Mouse (Mus musculus) neural tube, embryonic 10.5 days (tissue): ENCODE measurements around the gene Lrrfip1.

Experiments used
- DNase-seq: peaks from one replicate; pipeline ENCODE4 v3.0.0-alpha.2; 2017; ENCODE audit warnings: low spot score; ENCODE audit errors: extremely low spot score

Gene Lrrfip1

DNA sequence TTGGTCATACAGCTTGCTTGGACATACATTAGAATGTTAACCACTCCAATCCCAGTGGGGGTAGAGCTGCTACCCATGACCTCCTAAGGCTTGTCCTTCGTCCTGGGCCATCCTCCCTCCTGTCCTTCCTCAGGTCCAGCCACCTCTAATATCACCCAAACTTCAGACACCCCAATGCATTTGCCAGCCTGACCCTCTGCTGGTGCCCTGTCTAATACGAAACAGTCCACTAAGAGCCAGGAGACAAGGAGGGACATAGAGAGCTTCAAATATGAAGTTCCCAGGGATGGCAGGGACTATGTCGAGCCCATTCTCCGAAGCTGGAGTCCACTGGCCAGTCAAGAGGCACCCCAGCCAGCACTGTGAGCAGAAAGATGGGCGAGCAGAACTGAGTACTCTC is 896 bp upstream of the Lrrfip1 start:
- no peak for DNase-seq

DNA sequence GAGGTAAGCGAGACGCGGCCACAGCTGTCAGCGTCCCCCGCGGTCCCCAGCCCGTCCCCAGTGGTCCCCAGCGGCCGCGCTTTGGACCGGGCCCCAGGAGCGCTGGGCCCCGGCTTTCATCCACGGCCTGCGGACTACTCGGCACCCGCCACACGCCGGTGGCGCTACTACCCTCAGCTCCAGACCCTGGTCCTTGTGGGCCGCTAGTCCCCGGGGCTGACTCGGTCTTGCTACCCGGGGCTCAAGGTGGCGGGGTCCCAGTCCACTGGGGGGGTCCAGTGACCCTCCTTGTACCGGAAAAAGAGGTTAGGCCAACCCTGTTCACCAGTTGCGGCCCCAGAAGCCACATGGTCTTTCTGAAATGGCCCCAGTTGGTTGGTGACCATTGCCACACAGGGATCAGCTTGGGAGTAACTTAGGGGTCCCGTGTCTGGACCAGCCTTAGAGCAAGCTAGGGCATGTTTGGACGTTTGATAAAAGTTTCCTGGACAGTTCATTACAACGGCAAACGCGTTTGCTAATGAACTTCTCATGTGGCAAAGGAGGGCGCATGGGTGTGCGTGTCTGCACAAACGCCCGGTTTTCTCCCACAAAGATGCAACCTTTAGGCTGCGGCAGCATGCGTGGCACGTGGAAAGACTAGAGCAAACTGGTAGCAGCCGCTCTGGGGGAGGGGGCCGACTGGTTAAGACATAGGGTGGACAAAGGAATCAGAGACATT is 514 bp downstream of the Lrrfip1 start:
- peak; percentile 61 for DNase-seq

DNA sequence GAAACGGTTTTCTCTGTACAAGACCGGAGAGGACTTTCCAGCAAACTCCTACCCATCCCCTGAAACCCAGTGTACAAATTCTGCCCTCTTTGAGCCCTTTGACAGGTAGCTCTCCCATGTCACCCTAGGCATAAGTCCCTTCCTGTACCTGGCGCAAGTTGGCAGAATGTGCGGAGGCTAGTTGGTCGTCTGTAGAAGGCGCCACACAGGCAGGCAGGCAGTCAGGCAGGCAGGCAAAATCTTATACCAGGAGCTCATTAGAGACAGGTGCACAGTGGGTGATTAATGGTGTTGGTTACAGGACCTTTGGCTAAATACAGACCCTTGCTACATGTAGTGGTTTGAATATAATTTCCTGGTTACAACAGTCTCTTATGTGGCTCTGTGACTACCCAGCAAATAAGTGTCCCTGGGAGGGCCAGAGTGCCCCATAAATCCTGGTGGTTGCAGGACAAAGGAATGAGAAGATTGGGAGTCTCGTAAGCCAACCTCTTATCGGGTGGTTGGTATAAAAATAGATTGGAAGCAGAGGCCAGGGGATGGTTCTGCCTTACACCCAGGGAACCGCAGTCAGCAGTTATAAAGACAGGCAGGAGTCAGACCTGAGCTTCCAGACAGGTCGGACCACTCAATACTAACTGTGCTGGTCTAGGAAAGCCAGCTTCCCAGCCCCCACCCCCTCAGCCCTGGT is 1.5 kb downstream of the Lrrfip1 start:
- no peak for DNase-seq

DNA sequence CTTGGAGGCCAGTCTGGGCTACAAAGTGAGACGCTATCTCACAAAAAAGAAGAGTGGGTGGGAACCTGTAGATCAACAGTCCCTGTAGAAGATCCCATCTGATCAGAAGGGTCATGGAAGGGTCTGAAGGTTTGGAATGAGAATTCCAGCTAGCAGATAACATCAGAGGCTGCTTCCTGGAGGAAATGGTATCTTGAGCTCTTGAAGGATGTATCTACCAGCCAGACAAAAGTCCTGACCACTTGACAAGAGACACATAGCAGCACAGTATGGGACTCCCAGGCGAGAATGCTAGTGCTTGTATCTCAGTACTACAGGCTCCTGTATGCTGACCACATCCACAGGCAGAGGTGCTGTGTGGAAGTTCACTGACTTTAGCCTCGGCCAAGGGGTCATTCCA is 2.6 kb downstream of the Lrrfip1 start:
- no peak for DNase-seq

DNA sequence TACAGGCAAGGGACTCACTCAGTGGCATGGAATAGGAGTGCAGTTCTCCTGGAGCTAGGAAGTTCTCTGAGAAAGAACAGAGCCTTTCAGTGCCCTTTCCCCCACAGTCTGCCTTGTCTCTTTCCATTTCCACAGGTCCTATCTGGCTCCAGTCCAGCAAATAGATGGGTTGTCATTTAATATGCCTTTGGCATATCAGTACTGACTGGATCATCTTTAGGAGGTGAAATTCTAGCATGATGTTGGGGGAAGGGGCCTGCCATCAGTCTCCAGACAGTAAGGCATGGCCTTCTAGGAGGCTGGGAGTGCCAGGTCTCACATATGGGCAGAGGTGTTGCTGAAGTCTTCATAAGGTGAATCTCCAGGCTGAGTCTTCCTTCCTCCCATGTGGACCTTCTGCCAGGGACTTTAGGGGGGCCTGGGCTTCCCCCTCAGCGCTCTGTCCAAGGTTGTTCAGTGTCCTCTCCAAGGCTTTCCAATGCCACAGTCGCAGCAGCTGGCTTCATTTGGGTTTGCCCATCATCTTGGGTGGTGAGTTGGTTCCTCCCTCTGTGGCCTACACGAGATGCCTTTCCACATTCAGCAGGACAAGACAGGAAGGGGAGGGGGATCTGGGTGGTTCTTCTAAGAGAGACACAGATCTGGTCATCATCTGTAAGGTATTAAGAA is 3.5 kb downstream of the Lrrfip1 start:
- DNase-seq = no peak

DNA sequence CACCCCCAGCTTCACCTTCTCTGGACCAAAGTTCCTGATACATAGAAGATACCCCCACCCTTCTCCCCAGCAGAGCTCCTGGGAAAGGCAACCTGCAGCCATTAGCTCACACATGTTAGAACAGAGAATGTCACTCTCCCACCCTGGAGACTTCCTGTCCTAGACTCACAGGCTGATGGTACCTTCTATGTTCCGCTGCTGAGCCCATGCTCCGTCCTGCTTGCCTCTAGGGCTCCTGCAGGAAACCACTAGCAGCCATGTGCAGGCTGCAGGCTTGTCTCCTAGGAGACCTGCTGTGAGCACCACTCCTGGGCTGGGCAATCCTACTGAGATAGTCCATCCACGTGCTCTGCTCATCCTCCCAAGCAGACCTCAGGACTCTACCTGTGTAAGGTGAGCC is 4.1 kb downstream of the Lrrfip1 start:
- no peak for DNase-seq

DNA sequence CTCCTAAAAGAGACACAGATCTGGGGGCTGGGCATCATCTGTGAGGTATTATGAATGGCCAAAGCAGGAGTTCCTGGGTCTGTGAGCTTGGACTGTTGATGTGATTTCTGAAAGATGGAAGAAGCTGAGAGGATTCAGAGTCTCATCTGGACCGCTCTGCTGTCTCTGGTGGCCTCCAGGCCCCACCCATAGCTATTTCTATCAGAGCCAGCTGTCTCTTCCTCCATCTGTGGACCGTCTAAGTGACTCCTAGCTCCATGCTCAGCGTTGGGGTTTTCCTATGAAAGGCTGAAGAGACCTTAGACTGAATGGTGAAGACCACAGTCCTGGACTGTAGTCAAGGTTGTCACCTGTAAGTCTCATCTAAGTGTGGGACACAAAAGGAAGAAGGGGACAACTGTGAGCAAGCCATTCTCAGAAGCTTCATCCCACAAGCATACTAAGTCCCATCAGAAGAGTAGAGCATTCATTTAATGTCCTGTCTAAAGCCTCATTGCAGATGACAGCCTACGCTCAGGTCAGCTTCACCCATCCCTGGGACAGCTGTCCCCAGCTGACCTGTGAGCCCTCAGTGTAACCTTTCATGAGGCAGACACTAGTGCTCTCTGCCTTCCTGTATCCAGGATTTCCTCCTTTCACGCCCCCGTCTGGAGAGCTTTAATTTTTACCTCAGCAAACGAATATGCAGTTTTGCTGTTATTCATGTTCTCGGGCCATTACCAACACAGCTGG is 5.2 kb downstream of the Lrrfip1 start:
- no peak for DNase-seq

DNA sequence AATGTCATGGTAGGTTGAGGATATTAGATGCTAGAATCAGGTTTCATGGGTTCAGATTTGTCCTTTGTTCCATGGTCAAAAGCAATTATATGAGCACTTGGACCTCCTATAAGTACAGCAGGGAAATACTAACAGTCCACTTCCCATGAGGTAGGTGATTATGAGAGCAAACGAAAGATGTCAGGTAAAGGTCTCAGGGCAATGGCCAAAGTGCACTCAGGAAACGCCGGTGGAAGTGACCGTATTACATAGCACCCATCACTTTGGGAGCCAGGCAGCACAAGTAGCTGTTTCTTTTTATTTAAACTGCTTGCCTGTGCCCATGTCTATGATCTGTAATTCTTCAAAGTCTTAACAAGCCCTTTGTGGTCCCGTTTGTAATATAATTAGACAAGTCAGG is 7.5 kb downstream of the Lrrfip1 start:
- DNase-seq = no peak

DNA sequence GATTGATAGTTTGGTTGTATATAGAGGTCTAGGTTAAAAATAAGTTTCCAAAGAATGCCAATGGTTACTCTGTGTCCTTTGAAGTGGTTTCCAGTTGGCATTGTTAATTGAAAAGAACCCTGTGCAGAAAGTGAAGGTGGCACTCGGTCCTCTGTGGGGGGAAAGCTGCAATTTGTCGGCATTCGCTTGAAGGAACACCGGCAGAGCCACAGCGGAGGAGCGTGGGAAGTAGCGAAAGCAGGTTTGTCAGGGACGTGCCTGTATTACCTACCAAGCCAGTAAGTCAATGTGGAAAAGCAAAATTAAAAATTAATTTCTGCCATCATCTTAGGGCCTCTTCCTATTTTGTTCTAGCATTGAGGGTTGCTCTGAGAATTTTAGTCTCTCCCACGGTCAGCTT is 8.2 kb downstream of the Lrrfip1 start:
- no peak for DNase-seq

DNA sequence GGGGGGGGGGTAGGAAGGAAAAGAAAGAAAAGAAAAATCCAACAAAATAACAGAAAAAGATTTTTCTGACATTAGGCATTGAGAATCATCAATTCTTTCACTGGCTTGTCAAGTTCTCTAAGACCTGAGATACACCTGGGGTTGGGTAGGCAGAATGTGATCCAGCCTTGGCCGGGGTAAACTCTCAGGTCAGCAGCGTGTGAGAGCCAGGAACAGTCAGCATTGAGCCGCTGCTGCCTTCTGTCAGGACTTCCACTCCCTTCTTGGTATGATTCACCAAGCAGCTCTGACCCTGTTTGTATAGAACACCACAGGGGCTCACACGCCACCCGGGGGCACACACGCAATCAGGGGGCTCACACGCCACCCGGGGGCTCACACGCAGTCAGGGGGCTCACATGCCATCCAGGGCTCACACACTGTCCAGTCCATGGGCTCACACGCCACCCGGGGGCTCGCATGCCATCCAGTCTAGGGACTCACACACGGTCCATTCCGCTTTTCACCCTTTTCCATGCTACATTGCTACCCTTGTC is 9.7 kb downstream of the Lrrfip1 start:
- no peak for DNase-seq

DNA sequence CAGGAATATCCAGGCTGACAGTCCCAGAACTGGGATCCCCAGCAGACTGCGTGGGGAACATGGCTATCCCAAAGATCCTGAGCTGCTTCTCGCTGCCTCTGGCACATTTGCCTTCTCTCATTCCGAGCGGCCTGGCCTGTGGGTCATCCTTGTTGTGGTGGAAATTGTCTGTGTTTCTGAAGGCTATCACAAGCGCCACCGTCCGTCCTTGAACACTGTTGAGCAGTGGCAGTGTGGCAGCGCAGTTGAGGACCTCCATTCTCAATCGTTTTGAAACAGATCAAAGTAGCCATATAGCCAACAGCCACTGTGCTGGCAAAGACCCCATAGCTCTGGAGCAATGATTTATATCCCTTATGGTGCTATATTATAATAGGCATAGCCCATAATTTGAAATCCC is 10.2 kb downstream of the Lrrfip1 start:
- no peak for DNase-seq

DNA sequence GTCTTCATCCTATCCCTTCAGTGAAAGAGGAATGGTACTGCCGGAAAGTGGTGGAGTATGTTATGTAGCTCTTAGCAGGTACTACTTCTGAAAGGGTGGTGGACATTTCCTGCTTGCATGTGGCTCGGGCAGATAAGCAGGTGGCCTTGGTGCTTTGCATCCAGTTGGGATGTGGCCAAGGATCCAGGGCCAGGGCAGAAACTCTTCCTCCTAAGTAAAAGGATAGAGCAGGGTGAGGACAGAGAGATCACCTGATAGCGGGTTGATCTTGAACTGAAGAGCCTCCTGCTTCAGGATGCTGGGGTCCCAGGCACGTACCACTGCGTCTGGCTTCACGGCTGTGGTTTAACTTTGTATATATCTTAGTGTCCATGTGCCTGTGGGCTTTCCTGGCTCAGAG is 10.7 kb downstream of the Lrrfip1 start:
- DNase-seq = no peak

DNA sequence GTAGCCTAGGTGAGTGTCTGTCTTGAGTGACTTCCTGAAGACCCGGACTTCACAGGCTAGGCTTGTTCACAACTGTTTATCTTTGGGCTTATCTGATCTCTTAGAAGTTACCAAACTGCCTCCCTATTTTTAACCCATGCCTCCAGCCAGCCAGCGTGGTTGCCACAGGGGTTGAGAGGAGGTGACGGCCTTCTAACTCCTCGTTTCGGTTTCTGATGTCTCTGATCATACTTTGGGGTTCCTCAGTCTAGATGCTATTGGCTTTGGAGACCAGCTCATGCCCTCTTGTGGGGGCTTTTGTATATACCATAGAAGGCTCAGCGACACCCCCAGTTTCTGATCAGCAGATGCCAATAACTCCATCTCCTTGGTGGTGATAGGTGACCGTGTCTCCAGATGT is 11.7 kb downstream of the Lrrfip1 start:
- DNase-seq = no peak

DNA sequence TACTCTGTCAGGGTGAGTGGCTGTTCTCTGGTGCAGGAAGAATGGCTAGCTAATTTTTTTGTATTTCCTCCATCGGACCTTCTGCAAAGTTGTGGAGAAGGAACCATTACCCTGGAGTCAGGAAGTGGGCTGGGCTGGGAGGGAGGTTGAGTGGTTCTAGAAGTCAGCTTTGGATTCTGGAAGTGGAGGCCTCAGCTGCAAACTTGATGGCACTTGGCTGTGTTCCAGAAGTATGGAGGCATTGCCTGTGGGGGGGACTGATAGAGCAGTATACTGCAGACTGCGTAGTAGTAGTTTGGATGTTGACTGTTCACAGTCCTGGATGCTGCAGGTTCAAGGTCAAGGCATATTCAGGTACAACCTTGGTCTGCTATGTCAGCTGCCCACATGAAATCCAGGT is 12.2 kb downstream of the Lrrfip1 start:
- DNase-seq = no peak

DNA sequence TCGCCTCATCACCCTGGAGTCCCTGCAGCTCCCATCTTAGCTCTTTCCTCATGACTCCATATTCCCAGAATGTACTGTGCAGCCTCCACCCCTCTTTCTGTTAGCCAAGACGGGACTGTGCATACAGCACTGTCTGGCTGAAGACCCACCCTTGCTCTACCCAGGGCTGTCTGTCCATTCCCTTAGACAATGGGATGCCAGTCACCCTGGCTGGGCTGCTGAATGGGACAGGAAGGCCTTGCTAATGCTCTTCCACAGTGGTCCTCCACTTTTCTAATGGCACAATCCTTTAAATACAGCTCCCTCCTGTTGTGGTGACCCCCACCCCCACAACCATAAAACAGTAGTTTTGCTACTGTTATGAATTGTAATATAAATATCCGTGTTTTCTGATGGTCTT is 12.8 kb downstream of the Lrrfip1 start:
- DNase-seq = no peak

DNA sequence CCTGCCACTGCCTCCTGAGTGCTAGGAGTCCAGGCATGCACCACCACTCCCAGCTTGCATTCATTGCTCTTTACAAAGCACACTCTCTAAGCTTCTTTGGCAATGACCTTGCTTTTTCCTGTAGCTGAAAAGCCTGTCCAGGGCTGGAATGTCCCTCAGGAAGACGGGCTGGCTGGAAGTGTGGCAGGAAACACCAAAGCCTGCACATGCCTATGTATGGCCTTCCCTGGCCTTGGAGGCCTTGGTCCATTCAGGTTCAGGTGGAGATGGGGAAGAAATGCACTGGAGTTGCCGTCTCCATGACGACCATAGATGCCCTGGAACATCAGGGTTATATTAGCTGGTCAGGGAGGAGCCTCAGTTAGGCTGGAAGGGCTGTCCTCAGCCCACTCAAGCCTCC is 15.3 kb downstream of the Lrrfip1 start:
- DNase-seq = no peak

DNA sequence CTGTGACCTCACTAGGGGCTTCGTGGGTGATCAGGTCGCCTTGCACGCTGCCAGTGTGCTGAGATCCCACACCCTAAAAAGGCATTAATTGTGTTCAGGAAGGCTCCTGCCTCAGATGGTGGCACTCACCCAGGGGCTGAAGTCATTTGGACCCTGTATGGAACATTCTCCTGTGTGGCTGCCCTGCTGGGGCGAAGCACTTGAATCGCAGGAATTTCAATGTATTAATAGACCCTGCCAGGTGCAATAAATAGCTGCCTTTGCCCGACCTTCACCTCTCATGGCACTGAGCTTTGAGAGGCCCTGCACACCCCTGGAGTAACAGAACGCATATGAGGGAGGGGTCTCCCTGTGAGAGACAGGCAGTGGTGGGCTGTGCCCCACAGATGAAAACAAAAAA is 17.0 kb downstream of the Lrrfip1 start:
- no peak for DNase-seq

DNA sequence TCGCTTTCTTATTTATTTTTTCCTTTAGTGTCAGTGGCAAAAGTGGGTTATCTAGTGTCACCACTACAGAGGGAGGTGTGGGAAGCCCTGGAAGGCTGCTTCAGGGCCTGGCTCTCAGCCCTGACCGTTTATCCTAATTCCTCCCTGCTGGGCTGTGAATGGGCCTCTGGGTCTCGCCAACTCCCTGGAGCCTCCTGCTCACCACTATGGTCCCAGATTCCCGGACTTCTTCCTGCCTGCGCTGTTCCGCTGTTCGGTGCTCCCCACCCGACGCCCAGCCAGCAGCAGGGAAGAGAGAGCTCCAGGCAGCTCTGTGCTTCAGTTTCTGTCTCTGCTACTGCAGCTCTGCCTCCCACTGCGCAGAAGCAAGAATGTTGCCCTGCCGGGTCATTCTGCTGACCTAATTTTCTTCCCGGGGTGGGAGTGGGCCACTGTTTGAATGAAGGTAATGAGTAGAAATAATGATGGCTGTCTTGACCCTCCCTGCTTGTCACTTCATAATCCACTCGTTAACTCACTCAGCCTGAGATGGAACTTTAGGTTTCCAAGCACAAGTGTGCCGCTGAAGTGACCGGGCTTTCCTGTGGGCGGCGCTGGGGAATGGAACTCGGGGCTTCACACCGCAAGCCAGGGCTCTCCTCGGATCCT is 18.7 kb downstream of the Lrrfip1 start:
- DNase-seq = peak; percentile 35

DNA sequence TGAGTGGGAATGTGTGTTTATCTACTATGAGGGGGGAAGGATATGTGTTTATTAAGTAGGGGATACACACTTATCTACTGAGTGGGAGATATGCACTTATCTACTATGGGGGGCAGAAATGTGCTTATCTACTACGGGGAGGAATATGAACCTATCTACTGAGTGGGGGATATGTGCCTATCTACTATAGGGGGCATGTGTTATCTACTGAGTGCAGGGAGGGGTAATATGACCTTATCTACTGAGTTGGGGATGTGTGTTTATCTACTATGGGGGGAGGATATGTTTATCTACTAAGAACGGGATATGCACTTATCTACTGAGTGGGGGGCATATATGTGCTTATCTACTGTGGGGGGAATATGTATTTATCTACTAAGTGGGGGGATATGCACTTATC is 20.8 kb downstream of the Lrrfip1 start:
- no peak for DNase-seq

DNA sequence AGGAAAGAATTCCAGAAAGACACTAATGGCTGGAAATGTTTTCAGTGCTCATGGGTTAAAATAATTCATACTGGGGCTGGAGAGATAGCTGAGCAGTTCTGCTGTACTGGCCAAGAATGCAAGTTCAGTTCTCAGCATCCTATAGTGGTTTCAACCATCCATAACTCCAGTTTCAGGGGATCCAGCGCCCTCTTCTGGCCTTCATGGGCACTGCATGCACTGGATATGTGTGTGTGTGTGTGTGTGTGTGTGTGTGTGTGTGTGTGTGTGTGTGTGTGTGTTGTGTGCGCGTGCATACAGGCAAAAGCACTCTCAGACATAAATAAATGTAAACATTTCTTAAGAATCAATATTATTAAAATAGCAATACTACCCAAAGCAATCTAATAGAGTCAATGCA is 22.8 kb downstream of the Lrrfip1 start:
- DNase-seq = no peak

DNA sequence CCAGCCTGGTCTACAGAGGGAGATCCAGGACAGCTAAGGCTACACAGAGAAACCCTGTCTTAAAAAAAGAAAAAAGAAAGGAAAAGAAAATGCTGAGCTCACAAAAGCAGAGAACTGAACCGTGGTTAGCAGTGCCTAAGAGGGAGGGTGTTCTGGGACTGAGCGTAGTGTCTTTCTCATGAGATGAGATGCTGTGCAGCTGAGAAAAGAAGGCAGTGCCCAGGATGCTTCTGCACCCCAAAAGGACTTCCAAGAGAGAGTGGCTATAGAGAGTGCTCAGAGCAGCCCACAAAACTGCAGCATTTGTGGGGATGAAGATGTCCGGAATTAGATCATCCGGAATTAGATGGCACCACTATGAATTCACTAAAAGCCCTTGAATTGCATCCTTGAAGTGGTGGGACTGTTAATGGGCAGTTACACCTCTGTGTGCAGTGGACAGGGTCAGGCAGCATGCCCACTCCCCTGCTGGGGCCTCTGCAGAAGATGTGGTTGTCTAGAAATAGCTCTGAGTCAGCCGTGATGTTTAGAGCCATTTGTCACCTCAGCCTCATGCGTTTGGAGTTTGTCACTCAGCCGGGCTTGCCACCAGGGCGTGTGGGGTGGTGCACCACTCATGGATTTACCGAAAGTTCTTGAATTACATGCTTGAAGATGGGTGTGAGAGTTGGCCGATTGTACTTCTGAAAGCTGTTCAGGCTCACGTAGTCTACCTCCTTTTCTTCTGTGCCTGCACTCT is 23.8 kb downstream of the Lrrfip1 start:
- no peak for DNase-seq
